Mouse (Mus musculus) heart, embryonic 15.5 days (tissue): ENCODE data around the gene Kif28. TPM values are rescaled to one million over a fixed set of nuclear protein-coding genes. Genes with fewer than 3 reads are reported as not detected.
A peak's percentile ranks its signal among the peaks of the same experiment; 100 is the strongest.
"Not testable (repeated sequence)": the region's sequence is repeated elsewhere in the genome, so short reads cannot be mapped to it uniquely, and the experiment has no call there.

Experiments
- ATAC-seq: fragments of 200-750 bp; cut with Nextera tagmentation; replicated peaks from 2 replicates; pipeline ENCODE4 v1.8.0; 2017; ENCODE audit warnings: low read depth, moderate TSS enrichment; ENCODE audit not compliant: insufficient number of reproducible peaks, insufficient read depth, low FRiP score
- H3K27ac ChIP-seq: fragments of 300-500 bp; sonication (generic); 2 replicates; pipeline ENCODE4 v1.5.1; 2015; ENCODE audit warnings: mild to moderate bottlenecking, inconsistent platforms
- H3K27me3 ChIP-seq: fragments of 300-500 bp; sonication (generic); 2 replicates; pipeline ENCODE4 v1.6.1; 2015; ENCODE audit warnings: inconsistent platforms
- H3K36me3 ChIP-seq: fragments of 300-500 bp; sonication (generic); 2 replicates; pipeline ENCODE4 v1.6.1; 2015; ENCODE audit warnings: mild to moderate bottlenecking, inconsistent platforms
- H3K4me1 ChIP-seq: fragments of 300-500 bp; sonication (generic); replicated peaks from 2 replicates; pipeline ENCODE4 v1.6.1; 2015; ENCODE audit warnings: inconsistent platforms
- H3K4me2 ChIP-seq: fragments of 300-500 bp; sonication (generic); 2 replicates; pipeline ENCODE4 v1.6.1; 2015; ENCODE audit warnings: inconsistent platforms, mild to moderate bottlenecking, moderate library complexity
- H3K4me3 ChIP-seq: fragments of 300-500 bp; sonication (generic); 2 replicates; pipeline ENCODE4 v1.5.1; 2015; ENCODE audit warnings: mild to moderate bottlenecking, inconsistent platforms
- H3K9ac ChIP-seq: fragments of 300-500 bp; sonication (generic); 2 replicates; pipeline ENCODE4 v1.6.1; 2015; ENCODE audit warnings: mild to moderate bottlenecking, inconsistent platforms
- H3K9me3 ChIP-seq: fragments of 300-500 bp; sonication (generic); replicated peaks from 2 replicates; pipeline ENCODE4 v1.6.1; 2016; ENCODE audit warnings: inconsistent platforms
- WGBS: fragments of 180-500 bp; shearing (Covaris S2); methylation state at CpG from one replicate; pipeline ENCODE4 v1.1.7; 2015; ENCODE audit warnings: mixed read lengths; 5-methylcytosine and 5-hydroxymethylcytosine counted together
- polyA plus RNA-seq: library from polyadenylated mRNA; unstranded; fragments of >200 nt; fragmentation: Nextera tagmentation; extraction: Ambion mirVana; gene quantifications from 2 replicates; pipeline ENCODE4 v1.2.1, GENCODE M21; 2015

The Kif28 gene
- polyA plus RNA-seq, 1 experiment from 2014 or later, result 0.08 TPM

GRCm38 (mm10) chr1:179668836-179669537 is 76.1 kb downstream of the Kif28 start:
- Histone ChIP-seq H3K27me3 (no peaks in the 10 kb centered on the region), H3K9ac (peak overlapping the region; percentile 87), H3K27ac (peak overlapping the region; percentile 93), H3K4me1 (peaks cover 14% of the 10 kb centered on the region), H3K9me3 (no peaks in the 10 kb centered on the region), H3K36me3 (peaks cover 11% of the 10 kb centered on the region; the same call in 1 of the 2 replicates), H3K4me3 (peak overlapping the region; percentile 88), H3K4me2 (peak overlapping the region; percentile 93)
- no peak for ATAC-seq
- WGBS, result 18% methylated on average over 12 of the region's 12 CpGs

GRCm38 (mm10) chr1:179668013-179668805 is 76.9 kb downstream of the Kif28 start, which contains the start of gene Sccpdh:
Gene Sccpdh (plus strand): TSS chr1:179668210.
- Histone ChIP-seq H3K4me2 (peak within 1 kb of the TSS; percentile 93), H3K9ac (peak within 1 kb of the TSS; percentile 87), H3K4me1 (peaks cover 14% of the 10 kb centered on the region), H3K9me3 (no peaks in the 10 kb centered on the region), H3K36me3 (peaks cover 5% of the 10 kb centered on the region; the same call in 1 of the 2 replicates), H3K27me3 (no peaks in the 10 kb centered on the region), H3K4me3 (peak within 1 kb of the TSS; percentile 88), H3K27ac (peak within 1 kb of the TSS; percentile 93)
- under 1% methylated on average over 82 of the region's 84 CpGs for WGBS
- ATAC-seq, result peak; percentile 97

- Histone ChIP-seq H3K9ac (peak overlapping the region; percentile 87), H3K4me3 (peak overlapping the region; percentile 88), H3K4me2 (peak overlapping the region; percentile 93), H3K4me1 (peaks cover 14% of the 10 kb centered on the region), H3K9me3 (no peaks in the 10 kb centered on the region), H3K27ac (peak overlapping the region; percentile 93), H3K27me3 (no peaks in the 10 kb centered on the region), H3K36me3 (peaks cover 2% of the 10 kb centered on the region; the same call in 1 of the 2 replicates)
- WGBS, result 12% methylated on average over 7 of the region's 7 CpGs
- ATAC-seq, result no peak
Observed at GRCm38 (mm10) chr1:179667450-179667849, 77.6 kb downstream of the Kif28 start.

GRCm38 (mm10) chr1:179666971-179667370 is 78.1 kb downstream of the Kif28 start:
- Histone ChIP-seq H3K9ac (no peak overlapping the region), H3K4me2 (peak overlapping the region; percentile 93), H3K9me3 (no peaks in the 10 kb centered on the region), H3K27me3 (no peaks in the 10 kb centered on the region), H3K36me3 (no peaks in the 10 kb centered on the region), H3K4me3 (peak overlapping the region; percentile 88; the same call in 1 of the 2 replicates), H3K27ac (no peak overlapping the region; the same call in none of the 2 replicates), H3K4me1 (peaks cover 14% of the 10 kb centered on the region)
- 71% methylated on average over 2 of the region's 2 CpGs for WGBS
- ATAC-seq, result no peak

- Histone ChIP-seq H3K4me3 (no peak overlapping the region), H3K4me1 (peaks cover 10% of the 10 kb centered on the region), H3K27ac (no peak overlapping the region), H3K4me2 (no peak overlapping the region), H3K27me3 (no peaks in the 10 kb centered on the region), H3K9ac (no peak overlapping the region), H3K9me3 (no peaks in the 10 kb centered on the region), H3K36me3 (no peaks in the 10 kb centered on the region)
- 69% methylated on average over 4 of the region's 4 CpGs for WGBS
- no peak for ATAC-seq
Observed at GRCm38 (mm10) chr1:179664309-179664930, 80.7 kb downstream of the Kif28 start.

GRCm38 (mm10) chr1:179663065-179663464 is 82.0 kb downstream of the Kif28 start:
- Histone ChIP-seq H3K27ac (no peak overlapping the region), H3K9me3 (no peaks in the 10 kb centered on the region), H3K36me3 (no peaks in the 10 kb centered on the region), H3K4me3 (no peak overlapping the region), H3K27me3 (no peaks in the 10 kb centered on the region), H3K4me2 (no peak overlapping the region), H3K9ac (no peak overlapping the region), H3K4me1 (0 out of 2 replicates have a peak, but pooled peaks cover 5% of the 10 kb centered on the region)
- 69% methylated on average over 5 of the region's 5 CpGs for WGBS
- ATAC-seq, result no peak

- no peak overlapping the region for H3K4me2 ChIP-seq
- no peak overlapping the region for H3K4me3 ChIP-seq
- ATAC-seq, result no peak
- no peaks in the 10 kb centered on the region for H3K27me3 ChIP-seq
- no peak overlapping the region for H3K27ac ChIP-seq
- no peaks in the 10 kb centered on the region for H3K36me3 ChIP-seq
- H3K9ac ChIP-seq, result no peak overlapping the region
- 72% methylated on average over 5 of the region's 5 CpGs for WGBS
- H3K9me3 ChIP-seq, result no peaks in the 10 kb centered on the region
- H3K4me1 ChIP-seq, result peaks cover 4% of the 10 kb centered on the region; the same call in 1 of the 2 replicates
Observed at GRCm38 (mm10) chr1:179651224-179651623, 93.8 kb downstream of the Kif28 start.

GRCm38 (mm10) chr1:179650284-179650683 is 94.8 kb downstream of the Kif28 start:
- no peak overlapping the region for H3K4me2 ChIP-seq
- H3K4me3 ChIP-seq, result no peak overlapping the region
- H3K4me1 ChIP-seq, result peaks cover 6% of the 10 kb centered on the region; the same call in 1 of the 2 replicates
- no peak overlapping the region for H3K27ac ChIP-seq
- WGBS, result 55% methylated on average over 4 of the region's 4 CpGs
- no peak for ATAC-seq
- no peaks in the 10 kb centered on the region for H3K27me3 ChIP-seq
- no peak overlapping the region for H3K9ac ChIP-seq
- H3K9me3 ChIP-seq, result no peaks in the 10 kb centered on the region
- H3K36me3 ChIP-seq, result no peaks in the 10 kb centered on the region

- Histone ChIP-seq H3K27ac (no peak overlapping the region), H3K36me3 (no peaks in the 10 kb centered on the region), H3K4me2 (no peak overlapping the region), H3K4me1 (peaks cover 6% of the 10 kb centered on the region; the same call in 1 of the 2 replicates), H3K9ac (no peak overlapping the region), H3K9me3 (no peaks in the 10 kb centered on the region), H3K4me3 (no peak overlapping the region), H3K27me3 (no peaks in the 10 kb centered on the region; the same call in 1 of the 2 replicates)
- 69% methylated on average over 3 of the region's 3 CpGs for WGBS
- ATAC-seq, result no peak
Observed at GRCm38 (mm10) chr1:179649324-179649723, 95.7 kb downstream of the Kif28 start.

- H3K27me3 ChIP-seq, ATAC-seq, H3K36me3 ChIP-seq, H3K9ac ChIP-seq, H3K4me3 ChIP-seq, H3K27ac ChIP-seq, H3K9me3 ChIP-seq, H3K4me2 ChIP-seq, H3K4me1 ChIP-seq: not testable (repeated sequence)
- WGBS, result 67% methylated on average over 4 of the region's 5 CpGs
Observed at GRCm38 (mm10) chr1:179648678-179649077, 96.4 kb downstream of the Kif28 start.

GRCm38 (mm10) chr1:179645980-179646268 is 99.1 kb downstream of the Kif28 start:
- Histone ChIP-seq H3K9me3 (no peaks in the 10 kb centered on the region), H3K9ac (no peak overlapping the region), H3K4me1 (peaks cover 6% of the 10 kb centered on the region; the same call in 1 of the 2 replicates), H3K4me2 (peak overlapping the region; percentile 53), H3K36me3 (no peaks in the 10 kb centered on the region), H3K4me3 (peak overlapping the region; percentile 15; the same call in 1 of the 2 replicates), H3K27ac (no peak overlapping the region), H3K27me3 (no peaks in the 10 kb centered on the region; the same call in 1 of the 2 replicates)
- 14% methylated on average over 4 of the region's 4 CpGs for WGBS
- no peak for ATAC-seq
